Mouse (Mus musculus): ENCODE results near the gene Trip12.

DNA sequence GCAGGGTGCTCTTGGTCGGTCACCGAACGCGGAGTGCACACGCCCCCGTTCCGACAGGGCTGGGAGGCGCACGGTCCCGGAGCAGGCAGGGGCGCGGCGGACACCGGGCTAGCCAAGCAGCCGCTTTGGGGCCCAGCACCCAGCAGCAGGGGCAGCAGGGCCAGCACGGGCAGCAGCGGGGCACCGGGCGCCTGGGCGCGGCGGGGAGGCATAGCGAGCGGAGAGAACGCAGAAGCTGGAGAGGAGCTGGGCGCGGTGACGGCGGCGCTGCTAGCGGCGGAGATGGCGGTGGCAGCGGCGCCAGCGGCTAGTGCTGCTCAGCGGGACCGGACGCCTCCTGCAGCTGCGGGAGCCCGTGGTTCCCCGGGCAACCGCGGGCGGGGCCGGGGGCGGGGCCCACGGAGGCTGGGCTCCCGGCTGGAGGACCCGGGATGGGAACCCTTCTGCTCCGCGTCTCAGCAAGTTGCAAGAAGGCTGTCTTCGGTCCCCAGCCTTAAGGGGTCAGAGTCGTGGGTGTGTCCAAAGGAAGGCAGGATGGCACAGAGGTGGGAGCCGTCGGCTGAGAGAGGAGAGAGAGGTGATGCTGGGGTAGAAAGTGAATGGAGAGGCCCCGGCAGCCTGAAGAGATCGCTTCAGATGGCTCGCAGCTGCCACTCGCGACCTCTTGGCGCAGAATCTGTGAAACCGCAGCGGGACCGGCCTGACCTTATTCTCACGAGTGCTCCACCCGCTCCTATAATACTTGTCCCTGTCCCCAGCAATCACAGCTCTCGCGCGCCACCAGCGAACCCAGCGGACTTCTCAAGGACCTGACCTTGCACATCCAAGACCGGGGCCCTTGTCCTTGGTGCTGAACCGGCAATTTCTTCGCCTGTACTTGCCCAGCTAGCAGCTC is 144.6 kb downstream of the Trip12 start, which contains the start of gene Dner:
- no peak for TF ChIP-seq POLR2A (IDR thresholded peaks at IDR 0.05; ENCODE audit: borderline replicate concordance, low read depth, low read length)
- no peak for TF ChIP-seq CTCF (IDR thresholded peaks at IDR 0.05; ENCODE audit: low read depth, low read length)

Measured in bone marrow macrophage, adult 2 months (primary cell).